Mouse (Mus musculus): ENCODE data around the gene 6030458C11Rik. TPM values are rescaled to one million over a fixed set of nuclear protein-coding genes. Genes with fewer than 3 reads are reported as not detected.

The 6030458C11Rik gene
- 10 to 100 TPM; 26.4 to 26.9 TPM for total RNA-seq (2021)
- long read RNA-seq, experiment 1, transcript 6030458C11Rik-201 (9 exons, 3,966 nt) = major isoform, 50 of 59 reads
- long read RNA-seq, experiment 1, partial matches to known transcripts = 3 of 59 reads
- long read RNA-seq, experiment 1, other reads (novel, unspliced or antisense) = 6 of 59 reads
- long read RNA-seq, experiment 2, transcript 6030458C11Rik-201 (9 exons, 3,966 nt) = major isoform, 34 of 40 reads
- long read RNA-seq, experiment 2, partial matches to known transcripts = 2 of 40 reads
- long read RNA-seq, experiment 2, other reads (novel, unspliced or antisense) = 4 of 40 reads

DNA sequence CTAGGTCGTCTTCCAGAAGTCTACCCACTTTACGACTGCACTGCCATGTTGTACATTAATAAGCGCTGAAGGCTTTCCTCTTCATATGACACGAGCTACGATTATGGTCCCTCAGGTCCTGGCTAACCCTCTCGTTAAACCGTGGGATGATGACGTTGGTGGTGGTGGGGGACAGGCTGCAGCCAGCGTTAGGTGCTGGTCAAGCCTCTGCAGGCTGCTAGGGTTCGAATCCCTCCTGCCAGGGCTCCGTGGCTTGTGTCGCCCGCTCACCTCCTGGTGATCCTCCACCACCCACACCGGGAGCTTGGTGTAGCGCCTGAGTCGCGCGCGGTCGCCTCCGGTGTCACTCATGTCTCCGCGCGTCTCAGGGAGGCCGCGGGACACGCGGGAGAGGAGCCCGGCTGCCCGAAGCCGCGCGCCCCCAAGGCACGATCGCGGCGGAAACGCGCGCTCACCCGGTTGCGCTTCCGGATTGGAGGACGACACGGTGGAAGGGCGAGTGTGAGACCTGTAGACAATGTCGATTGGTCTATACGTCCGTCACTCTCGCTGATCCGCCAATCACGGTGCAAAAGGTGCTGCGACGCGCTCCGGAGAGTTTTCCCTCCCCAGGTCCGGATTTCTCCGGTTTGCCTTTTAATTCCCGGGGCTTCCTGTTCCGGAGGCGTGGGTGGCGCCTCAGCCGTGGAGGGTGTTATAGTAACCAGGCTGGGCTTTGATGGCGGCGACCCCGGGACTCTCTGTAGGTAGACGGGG lies at the start of gene 6030458C11Rik, which contains the start of gene Drosha:
Gene 6030458C11Rik (minus strand): TSS at position 453 of the 756 bp plus-strand sequence.
Gene Drosha (plus strand): TSS at position 619 of the 756 bp plus-strand sequence.
- peak within 1 kb of the TSS; percentile 73 for H3K4me3 ChIP-seq
- intact Hi-C loops (cut with DNase I) = no loop called here
- H3K27ac ChIP-seq = peak within 1 kb of the TSS; percentile 84
- no peak for TF ChIP-seq CTCF (IDR thresholded peaks at IDR 0.05)
- peak; percentile 98 to 99 for DNase-seq (ENCODE audit: extremely low spot score in 1 of 2, low spot score in 2 of 2)

DNA sequence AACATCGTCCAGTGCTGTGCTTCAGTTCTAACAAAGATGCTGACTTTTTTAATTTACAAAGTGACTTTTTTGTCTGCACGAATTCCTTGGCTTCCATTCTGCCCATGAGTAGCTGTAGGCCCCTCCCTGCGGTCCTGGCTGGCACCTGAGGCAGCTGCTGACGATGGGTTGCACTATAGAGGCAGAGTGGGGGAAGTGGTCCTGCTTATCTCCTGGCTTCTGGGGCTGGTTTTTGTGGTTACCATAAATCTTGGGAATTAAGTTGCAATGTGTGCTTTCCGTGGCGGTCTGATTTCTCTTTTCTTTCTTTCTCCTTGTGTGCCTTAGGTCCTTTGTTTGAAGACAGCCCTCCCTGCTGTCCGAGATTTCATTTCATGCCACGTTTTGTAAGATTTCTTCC lies 42.8 kb upstream of the 6030458C11Rik start:
- no peak for TF ChIP-seq CTCF (IDR thresholded peaks at IDR 0.05)
- no peak overlapping the region for H3K4me3 ChIP-seq
- intact Hi-C loops (cut with DNase I) = no loop called here
- DNase-seq (ENCODE audit: extremely low spot score in 1 of 2, low spot score in 2 of 2) = no peak
- no peak overlapping the region for H3K27ac ChIP-seq

DNA sequence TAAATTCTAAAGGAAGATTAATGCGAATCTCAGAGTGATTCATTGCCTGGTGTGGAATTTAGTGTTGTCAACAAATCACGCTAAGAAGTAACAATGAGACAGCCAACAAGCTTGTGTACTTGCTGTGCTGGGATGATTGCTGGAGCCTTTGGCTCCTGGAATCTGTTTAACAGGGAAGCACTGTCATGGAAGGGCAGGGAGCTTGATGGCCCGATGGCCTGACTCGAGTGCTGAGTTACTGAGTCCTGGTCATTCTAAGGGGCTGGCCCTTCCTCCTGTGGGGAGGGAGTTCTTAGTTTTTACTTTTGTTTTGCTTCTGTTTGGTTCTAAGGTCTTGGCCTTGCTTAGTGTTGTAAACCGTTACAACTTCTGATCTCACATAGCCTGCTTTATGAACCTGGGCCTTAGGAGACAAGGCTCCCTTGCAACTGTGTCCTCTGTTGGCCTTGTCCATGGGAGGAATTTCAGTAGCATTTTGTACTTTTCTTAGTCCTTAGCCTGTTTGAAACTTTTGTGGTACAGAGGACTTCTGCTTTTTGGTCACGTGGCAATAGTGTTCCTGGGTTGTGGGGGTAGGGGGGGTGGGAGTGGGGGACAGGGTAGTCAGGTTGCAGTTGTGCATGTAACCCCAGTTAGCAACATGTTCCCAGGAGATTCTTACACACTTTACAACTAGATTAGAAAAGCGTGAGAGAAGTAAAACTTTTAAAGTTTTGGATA lies 41.3 kb upstream of the 6030458C11Rik start:
- TF ChIP-seq CTCF (IDR thresholded peaks at IDR 0.05) = no peak
- Histone ChIP-seq H3K27ac (no peak overlapping the region), H3K4me3 (no peak overlapping the region)
- intact Hi-C loops (cut with DNase I) = no loop called here
- no peak for DNase-seq (ENCODE audit: extremely low spot score in 1 of 2, low spot score in 2 of 2)

GRCm38 (mm10) chr15:12863669-12864068 lies 39.2 kb upstream of the 6030458C11Rik start:
- peak; percentile 41 for TF ChIP-seq CTCF (IDR thresholded peaks at IDR 0.05)
- Histone ChIP-seq H3K4me3 (no peak overlapping the region), H3K27ac (no peak overlapping the region)
- intact Hi-C loops (cut with DNase I) = loop anchor here (5.0 kb wide), 1 partner anchor 1559 kb away; no protein-coding TSS in a partner anchor
- DNase-seq (ENCODE audit: extremely low spot score in 1 of 2, low spot score in 2 of 2) = no peak

- H3K27ac ChIP-seq = no peak overlapping the region
- H3K4me3 ChIP-seq = no peak overlapping the region
- no peak for DNase-seq (ENCODE audit: extremely low spot score in 1 of 2, low spot score in 2 of 2)
- TF ChIP-seq CTCF (IDR thresholded peaks at IDR 0.05) = no peak
- intact Hi-C loops (cut with DNase I) = loop anchor here (5.0 kb wide), 1 partner anchor 1560 kb away; no protein-coding TSS in a partner anchor
Observed at GRCm38 (mm10) chr15:12862061-12862460, 37.6 kb upstream of the 6030458C11Rik start.

GRCm38 (mm10) chr15:12858645-12859044 lies 34.2 kb upstream of the 6030458C11Rik start:
- TF ChIP-seq CTCF (IDR thresholded peaks at IDR 0.05) = no peak
- no peak for DNase-seq (ENCODE audit: extremely low spot score in 1 of 2, low spot score in 2 of 2)
- intact Hi-C loops (cut with DNase I) = no loop called here
- Histone ChIP-seq H3K4me3 (no peak overlapping the region), H3K27ac (no peak overlapping the region)

DNA sequence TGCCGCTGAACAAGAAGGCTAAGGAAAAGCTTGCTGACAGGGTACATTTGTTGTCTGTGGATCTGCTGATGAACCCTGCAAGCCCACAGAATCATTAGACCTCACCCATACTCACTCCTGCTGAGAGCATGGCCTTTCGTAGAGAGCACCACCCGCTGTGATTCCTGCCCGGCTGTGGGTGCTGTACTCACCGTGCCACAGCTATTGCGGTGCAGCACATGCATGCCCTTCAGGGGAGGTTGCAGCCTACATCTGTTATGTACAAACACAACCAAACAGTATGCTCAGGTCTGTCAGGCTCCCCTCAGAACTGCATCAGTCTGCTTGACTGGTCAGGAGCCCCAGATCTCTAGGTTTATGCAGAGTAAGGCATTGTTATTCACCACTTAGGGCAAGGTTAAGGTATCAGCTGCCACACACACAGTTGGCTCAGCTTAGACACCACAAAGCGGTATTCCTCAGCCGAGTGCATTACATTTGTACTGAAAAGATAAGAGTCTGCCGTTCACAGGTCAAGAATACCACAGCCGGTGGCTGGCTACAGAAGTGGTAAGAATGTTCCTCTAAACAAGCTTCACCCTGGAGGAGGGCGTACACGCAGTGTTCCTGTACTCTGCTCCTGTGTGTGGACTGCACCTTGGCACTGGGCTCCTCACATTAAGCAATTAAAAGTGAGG lies 33.5 kb upstream of the 6030458C11Rik start:
- no peak overlapping the region for H3K27ac ChIP-seq
- no peak for TF ChIP-seq CTCF (IDR thresholded peaks at IDR 0.05)
- H3K4me3 ChIP-seq = no peak overlapping the region
- intact Hi-C loops (cut with DNase I) = no loop called here
- DNase-seq (ENCODE audit: extremely low spot score in 1 of 2, low spot score in 2 of 2) = no peak

DNA sequence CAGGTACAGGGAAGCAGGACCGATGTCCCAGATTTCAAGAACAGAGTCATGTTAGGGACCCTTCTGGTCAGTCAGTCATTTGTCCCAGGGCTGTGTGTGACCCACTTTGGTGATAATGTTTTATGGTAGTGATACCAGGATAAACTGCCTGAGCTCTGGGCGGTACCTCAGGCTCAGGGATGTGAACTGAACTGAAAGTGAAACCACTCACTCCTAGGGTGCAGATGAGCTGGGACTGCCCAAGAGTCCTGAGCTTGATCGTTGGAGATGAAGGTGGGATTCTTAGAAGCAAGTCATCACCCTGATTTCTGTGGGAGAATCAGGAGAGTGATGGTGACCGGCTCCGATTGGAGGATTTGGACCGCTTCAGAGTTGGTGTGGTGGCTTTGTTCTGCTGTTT lies 32.3 kb upstream of the 6030458C11Rik start:
- intact Hi-C loops (cut with DNase I) = no loop called here
- TF ChIP-seq CTCF (IDR thresholded peaks at IDR 0.05) = no peak
- no peak for DNase-seq (ENCODE audit: extremely low spot score in 1 of 2, low spot score in 2 of 2)
- H3K27ac ChIP-seq = no peak overlapping the region
- H3K4me3 ChIP-seq = no peak overlapping the region

GRCm38 (mm10) chr15:12853471-12853870 lies 29.0 kb upstream of the 6030458C11Rik start:
- Histone ChIP-seq H3K4me3 (no peak overlapping the region), H3K27ac (no peak overlapping the region)
- no peak for DNase-seq (ENCODE audit: extremely low spot score in 1 of 2, low spot score in 2 of 2)
- intact Hi-C loops (cut with DNase I) = no loop called here
- no peak for TF ChIP-seq CTCF (IDR thresholded peaks at IDR 0.05)

GRCm38 (mm10) chr15:12849373-12849772 lies 24.9 kb upstream of the 6030458C11Rik start:
- no peak for DNase-seq (ENCODE audit: extremely low spot score in 1 of 2, low spot score in 2 of 2)
- H3K27ac ChIP-seq = no peak overlapping the region
- no peak overlapping the region for H3K4me3 ChIP-seq
- intact Hi-C loops (cut with DNase I) = no loop called here
- TF ChIP-seq CTCF (IDR thresholded peaks at IDR 0.05) = peak; percentile 41

DNA sequence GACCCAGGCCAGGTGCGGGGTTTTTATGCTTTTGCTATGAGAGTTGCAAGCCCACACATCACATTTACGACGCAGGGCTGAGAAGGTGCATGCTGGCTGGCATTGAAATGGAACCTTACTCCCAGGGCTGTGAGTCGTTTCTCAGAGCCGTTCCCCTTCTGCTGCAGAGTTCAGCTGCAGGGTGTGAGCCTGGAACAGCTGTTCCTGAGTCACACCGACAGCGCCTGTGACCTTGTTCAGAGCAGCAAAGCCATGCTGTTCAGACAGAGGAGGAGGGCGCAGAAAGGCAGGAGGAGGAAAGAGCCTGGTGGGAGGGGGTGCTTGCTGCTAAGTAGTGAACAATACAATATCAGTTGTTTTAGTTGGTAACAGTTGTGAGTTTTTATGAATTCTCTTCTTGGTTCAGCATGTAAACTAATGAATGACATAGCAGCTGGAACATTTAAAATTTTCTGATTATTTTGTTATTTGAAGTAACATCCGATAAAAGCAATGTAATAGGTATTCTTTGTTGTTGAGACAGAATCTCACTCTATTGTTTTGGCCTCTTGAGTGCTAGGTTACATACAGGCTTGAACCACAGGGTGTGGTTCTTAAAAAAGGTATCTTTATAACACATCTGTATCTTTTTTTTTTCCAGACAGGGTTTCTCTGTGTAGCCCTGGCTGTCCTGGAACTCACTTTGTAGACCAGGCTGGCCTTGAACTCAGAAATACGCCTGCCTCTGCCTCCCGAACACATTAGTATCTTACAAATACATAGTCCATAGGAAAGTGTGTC lies 23.9 kb upstream of the 6030458C11Rik start:
- Histone ChIP-seq H3K4me3 (no peak overlapping the region), H3K27ac (no peak overlapping the region)
- TF ChIP-seq CTCF (IDR thresholded peaks at IDR 0.05) = no peak
- DNase-seq (ENCODE audit: extremely low spot score in 1 of 2, low spot score in 2 of 2) = no peak
- intact Hi-C loops (cut with DNase I) = no loop called here
